Mouse (Mus musculus): ENCODE data around the gene Ppp1r12a. TPM values are rescaled to one million over a fixed set of nuclear protein-coding genes. Genes with fewer than 3 reads are reported as not detected.

The Ppp1r12a gene
- polyA plus RNA-seq, 1 experiment from 2014 or later = 101 TPM

DNA sequence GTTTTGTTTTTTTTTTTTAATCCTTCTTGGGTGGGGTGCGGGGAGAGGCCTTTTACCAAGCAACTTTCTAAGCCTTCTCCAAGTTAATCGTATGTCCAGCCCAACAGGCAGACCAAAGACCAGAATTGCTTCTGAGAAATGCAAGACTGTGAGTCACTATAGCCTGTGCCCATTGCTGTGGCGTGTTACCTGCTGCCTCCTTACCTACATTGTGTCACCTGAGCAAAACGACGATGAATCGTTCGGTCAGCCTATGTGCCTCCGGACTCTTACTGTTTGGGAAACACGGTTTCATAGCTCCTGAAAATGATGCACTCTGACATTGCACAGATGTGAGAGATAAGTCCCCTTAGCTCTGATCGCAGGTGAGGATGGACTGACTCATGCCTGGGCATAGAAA, 169.0 kb downstream of the Ppp1r12a start:
- H3K4me1 ChIP-seq (ENCODE audit: control insufficient read depth, insufficient read depth, low read length) = peaks cover 16% of the 10 kb centered on the region
- no peaks in the 10 kb centered on the region for H3K9me3 ChIP-seq (ENCODE audit: control insufficient read depth, low read length)
- no peak for ATAC-seq
- WGBS = 9% methylated on average over 10 of the region's 10 CpGs
- H3K27ac ChIP-seq (ENCODE audit: low read length) = no peak overlapping the region
- no peaks in the 10 kb centered on the region for H3K27me3 ChIP-seq (replicated peaks; ENCODE audit: control insufficient read depth, insufficient read depth, low read length)
- peak overlapping the region; percentile 64 for H3K4me2 ChIP-seq (ENCODE audit: low read depth, low read length)
- no peak overlapping the region for H3K9ac ChIP-seq (ENCODE audit: low read depth, low read length)
- peak overlapping the region; percentile 88 for H3K4me3 ChIP-seq (ENCODE audit: low read length)
- H3K36me3 ChIP-seq (ENCODE audit: control insufficient read depth, insufficient read depth, low read length) = no peaks in the 10 kb centered on the region

DNA sequence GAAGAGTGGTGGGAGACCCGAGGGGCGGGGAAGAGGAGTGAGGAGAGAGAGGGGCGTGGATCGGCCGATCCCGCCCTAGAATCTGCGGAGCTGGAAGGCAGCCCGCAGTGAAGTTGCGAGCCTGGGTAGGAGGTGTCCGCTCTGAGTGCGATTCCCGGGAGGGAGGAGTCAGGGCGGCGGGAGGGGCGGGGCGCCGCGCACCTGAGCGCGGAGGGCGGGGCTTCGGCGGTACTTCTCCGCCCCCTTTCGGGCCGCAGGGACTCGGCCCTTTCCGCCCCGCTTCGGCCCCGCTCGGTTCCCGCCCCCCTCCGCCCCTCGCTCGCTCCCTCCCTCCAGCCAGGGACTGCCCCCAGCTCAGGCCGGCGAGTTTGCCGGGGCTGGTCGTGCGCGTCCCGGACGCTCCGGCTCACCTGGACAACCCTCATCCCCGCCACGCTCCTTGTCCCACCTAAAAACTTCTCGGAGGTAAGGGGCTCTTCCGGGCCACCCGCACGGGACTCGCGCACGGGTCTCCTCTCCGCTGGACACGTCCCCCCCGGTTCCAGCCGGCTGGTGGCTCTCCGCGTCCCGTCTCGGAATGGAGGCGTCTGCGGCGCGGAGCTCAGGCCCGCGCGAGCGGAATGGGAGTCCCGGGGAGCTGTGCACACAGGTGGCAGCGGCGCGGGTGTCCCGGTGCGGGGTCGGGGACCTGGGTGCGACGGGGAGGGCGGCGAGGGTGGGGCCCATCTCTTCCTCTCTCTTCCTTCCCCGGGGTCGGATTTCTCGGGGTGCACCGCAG, 170.0 kb downstream of the Ppp1r12a start, which contains the start of gene Pawr:
Gene Pawr, plus strand, starts transcription at position 338 of the 778 bp plus-strand sequence.
- Histone ChIP-seq H3K36me3 (ENCODE audit: control insufficient read depth, insufficient read depth, low read length) (peaks cover 2% of the 10 kb centered on the region; the same call in 1 of the 2 replicates), H3K27ac (ENCODE audit: low read length) (peak within 1 kb of the TSS; percentile 92), H3K4me1 (ENCODE audit: control insufficient read depth, insufficient read depth, low read length) (peaks cover 18% of the 10 kb centered on the region), H3K4me2 (ENCODE audit: low read depth, low read length) (peak within 1 kb of the TSS; percentile 64), H3K9me3 (ENCODE audit: control insufficient read depth, low read length) (no peaks in the 10 kb centered on the region), H3K4me3 (ENCODE audit: low read length) (peak within 1 kb of the TSS; percentile 88), H3K9ac (ENCODE audit: low read depth, low read length) (peak within 1 kb of the TSS; percentile 86), H3K27me3 (replicated peaks; ENCODE audit: control insufficient read depth, insufficient read depth, low read length) (no peaks in the 10 kb centered on the region)
- under 1% methylated on average over 71 of the region's 85 CpGs for WGBS
- peak; percentile 94 for ATAC-seq

GRCm38 (mm10) chr10:108332571-108333541, 170.9 kb downstream of the Ppp1r12a start:
- Histone ChIP-seq H3K27ac (ENCODE audit: low read length) (peak overlapping the region; percentile 92), H3K9ac (ENCODE audit: low read depth, low read length) (peak overlapping the region; percentile 86), H3K4me3 (ENCODE audit: low read length) (peak overlapping the region; percentile 88), H3K4me2 (ENCODE audit: low read depth, low read length) (peak overlapping the region; percentile 64), H3K36me3 (ENCODE audit: control insufficient read depth, insufficient read depth, low read length) (peaks cover 3% of the 10 kb centered on the region; the same call in 1 of the 2 replicates), H3K9me3 (ENCODE audit: control insufficient read depth, low read length) (no peaks in the 10 kb centered on the region), H3K4me1 (ENCODE audit: control insufficient read depth, insufficient read depth, low read length) (peaks cover 18% of the 10 kb centered on the region), H3K27me3 (replicated peaks; ENCODE audit: control insufficient read depth, insufficient read depth, low read length) (no peaks in the 10 kb centered on the region)
- peak; percentile 53 for ATAC-seq
- WGBS = under 1% methylated on average over 128 of the region's 129 CpGs

- peak overlapping the region; percentile 88 for H3K4me3 ChIP-seq (ENCODE audit: low read length)
- 5% methylated on average over 12 of the region's 12 CpGs for WGBS
- peaks cover 18% of the 10 kb centered on the region for H3K4me1 ChIP-seq (ENCODE audit: control insufficient read depth, insufficient read depth, low read length)
- ATAC-seq = no peak
- peak overlapping the region; percentile 64 for H3K4me2 ChIP-seq (ENCODE audit: low read depth, low read length)
- H3K27ac ChIP-seq (ENCODE audit: low read length) = no peak overlapping the region
- H3K36me3 ChIP-seq (ENCODE audit: control insufficient read depth, insufficient read depth, low read length) = peaks cover 3% of the 10 kb centered on the region; the same call in 1 of the 2 replicates
- H3K9me3 ChIP-seq (ENCODE audit: control insufficient read depth, low read length) = no peaks in the 10 kb centered on the region
- no peaks in the 10 kb centered on the region for H3K27me3 ChIP-seq (replicated peaks; ENCODE audit: control insufficient read depth, insufficient read depth, low read length)
- peak overlapping the region; percentile 86 for H3K9ac ChIP-seq (ENCODE audit: low read depth, low read length)
Measured at GRCm38 (mm10) chr10:108333642-108334041, 171.6 kb downstream of the Ppp1r12a start.

Other genes starting within 250 kb of the Ppp1r12a start
- 4.5 and 7.6 TPM in 2 replicates for gene Pawr, start 169.9 kb downstream of the Ppp1r12a start, polyA plus RNA-seq (2015; fragmentation: Nextera tagmentation; extraction: Ambion mirVana)

Data from intestine, embryonic 16.5 days (tissue).